Mouse (Mus musculus): ENCODE measurements at regions not wholly inside any gene's neighbourhood (a gene's known extent, or its start where the extent isn't known, plus 50 kb on each side); places are given as distances from the start of the nearest gene placed in this dataset.

GRCm38 (mm10) chr15:62183803-62184202 is 1261.0 kb upstream of the A1bg start:
- Histone ChIP-seq H3K4me3 (replicated peaks; ENCODE audit: low read depth, low read length) (no peak overlapping the region), H3K27me3 (ENCODE audit: insufficient read depth, low read length) (no peaks in the 10 kb centered on the region), H3K27ac (no peak overlapping the region), H3K4me1 (replicated peaks; ENCODE audit: insufficient read depth, low read length) (no peaks in the 10 kb centered on the region), H3K4me2 (ENCODE audit: low read length) (no peak overlapping the region), H3K9me3 (replicated peaks; ENCODE audit: low read length) (no peaks in the 10 kb centered on the region), H3K36me3 (ENCODE audit: insufficient read depth, low read length) (no peaks in the 10 kb centered on the region), H3K9ac (ENCODE audit: low read depth, low read length) (no peak overlapping the region)
- WGBS, result 94% methylated on average over 4 of the region's 4 CpGs
- ATAC-seq (replicated peaks; ENCODE audit: low FRiP score, low read depth) (no peak), DNase-seq (ENCODE audit: low spot score) (no peak)
- no peak for TF ChIP-seq CTCF (IDR thresholded peaks at IDR 0.05; ENCODE audit: low read depth)

- no peaks in the 10 kb centered on the region for H3K4me1 ChIP-seq (replicated peaks; ENCODE audit: insufficient read depth, low read length)
- no peak for ATAC-seq (replicated peaks; ENCODE audit: low FRiP score, low read depth)
- WGBS, result 72% methylated on average over 2 of the region's 2 CpGs
These were observed 1258.7 kb upstream of the A1bg start for GRCm38 (mm10) chr15:62181454-62181910.

GRCm38 (mm10) chr15:62180718-62181117 is 1257.9 kb upstream of the A1bg start:
- H3K27me3 ChIP-seq (ENCODE audit: insufficient read depth, low read length), result no peaks in the 10 kb centered on the region
- no peak overlapping the region for H3K9ac ChIP-seq (ENCODE audit: low read depth, low read length)
- no peaks in the 10 kb centered on the region for H3K36me3 ChIP-seq (ENCODE audit: insufficient read depth, low read length)
- H3K4me1 ChIP-seq (replicated peaks; ENCODE audit: insufficient read depth, low read length), result no peaks in the 10 kb centered on the region
- DNase-seq (ENCODE audit: low spot score), result no peak
- no peak for TF ChIP-seq CTCF (IDR thresholded peaks at IDR 0.05; ENCODE audit: low read depth)
- ATAC-seq (replicated peaks; ENCODE audit: low FRiP score, low read depth), result no peak
- 83% methylated on average over 3 of the region's 3 CpGs for WGBS
- H3K27ac ChIP-seq, result no peak overlapping the region
- no peaks in the 10 kb centered on the region for H3K9me3 ChIP-seq (replicated peaks; ENCODE audit: low read length)
- no peak overlapping the region for H3K4me2 ChIP-seq (ENCODE audit: low read length)
- no peak overlapping the region for H3K4me3 ChIP-seq (replicated peaks; ENCODE audit: low read depth, low read length)

More at GRCm38 (mm10) chr15:62181454-62181910, 1258.7 kb upstream of the A1bg start:
- Histone ChIP-seq H3K9me3 (replicated peaks; ENCODE audit: low read length) (no peaks in the 10 kb centered on the region), H3K27ac (no peak overlapping the region), H3K36me3 (ENCODE audit: insufficient read depth, low read length) (no peaks in the 10 kb centered on the region), H3K4me3 (replicated peaks; ENCODE audit: low read depth, low read length) (no peak overlapping the region), H3K9ac (ENCODE audit: low read depth, low read length) (no peak overlapping the region), H3K27me3 (ENCODE audit: insufficient read depth, low read length) (no peaks in the 10 kb centered on the region), H3K4me2 (ENCODE audit: low read length) (no peak overlapping the region)
- TF ChIP-seq CTCF (IDR thresholded peaks at IDR 0.05; ENCODE audit: low read depth), result no peak
- DNase-seq (ENCODE audit: low spot score), result no peak

GRCm38 (mm10) chr15:62179801-62180200 is 1257.0 kb upstream of the A1bg start:
- no peak overlapping the region for H3K4me3 ChIP-seq (replicated peaks; ENCODE audit: low read depth, low read length)
- no peaks in the 10 kb centered on the region for H3K27me3 ChIP-seq (ENCODE audit: insufficient read depth, low read length)
- no peaks in the 10 kb centered on the region for H3K4me1 ChIP-seq (replicated peaks; ENCODE audit: insufficient read depth, low read length)
- no peaks in the 10 kb centered on the region for H3K9me3 ChIP-seq (replicated peaks; ENCODE audit: low read length)
- no peak overlapping the region for H3K9ac ChIP-seq (ENCODE audit: low read depth, low read length)
- ATAC-seq (replicated peaks; ENCODE audit: low FRiP score, low read depth), result no peak
- H3K36me3 ChIP-seq (ENCODE audit: insufficient read depth, low read length), result no peaks in the 10 kb centered on the region
- TF ChIP-seq CTCF (IDR thresholded peaks at IDR 0.05; ENCODE audit: low read depth), result no peak
- no peak overlapping the region for H3K27ac ChIP-seq
- 81% methylated on average over 2 of the region's 2 CpGs for WGBS
- DNase-seq (ENCODE audit: low spot score), result no peak
- H3K4me2 ChIP-seq (ENCODE audit: low read length), result no peak overlapping the region

- H3K27me3 ChIP-seq (ENCODE audit: insufficient read depth, low read length), result no peaks in the 10 kb centered on the region
- no peak for ATAC-seq (replicated peaks; ENCODE audit: low FRiP score, low read depth)
- H3K27ac ChIP-seq, result no peak overlapping the region
- 38% methylated on average over 6 of the region's 6 CpGs for WGBS
- H3K4me2 ChIP-seq (ENCODE audit: low read length), result no peak overlapping the region
- no peak overlapping the region for H3K4me3 ChIP-seq (replicated peaks; ENCODE audit: low read depth, low read length)
- no peak for DNase-seq (ENCODE audit: low spot score)
- no peak for TF ChIP-seq CTCF (IDR thresholded peaks at IDR 0.05; ENCODE audit: low read depth)
- no peak overlapping the region for H3K9ac ChIP-seq (ENCODE audit: low read depth, low read length)
- H3K36me3 ChIP-seq (ENCODE audit: insufficient read depth, low read length), result no peaks in the 10 kb centered on the region
- no peaks in the 10 kb centered on the region for H3K9me3 ChIP-seq (replicated peaks; ENCODE audit: low read length)
- no peaks in the 10 kb centered on the region for H3K4me1 ChIP-seq (replicated peaks; ENCODE audit: insufficient read depth, low read length)
These were observed 1255.8 kb upstream of the A1bg start for GRCm38 (mm10) chr15:62178568-62178967.

- ATAC-seq (replicated peaks; ENCODE audit: low FRiP score, low read depth), result no peak
- Histone ChIP-seq H3K4me1 (replicated peaks; ENCODE audit: insufficient read depth, low read length) (no peaks in the 10 kb centered on the region), H3K27me3 (ENCODE audit: insufficient read depth, low read length) (no peaks in the 10 kb centered on the region), H3K36me3 (ENCODE audit: insufficient read depth, low read length) (no peaks in the 10 kb centered on the region), H3K4me2 (ENCODE audit: low read length) (no peak overlapping the region), H3K27ac (no peak overlapping the region), H3K9me3 (replicated peaks; ENCODE audit: low read length) (no peaks in the 10 kb centered on the region), H3K4me3 (replicated peaks; ENCODE audit: low read depth, low read length) (no peak overlapping the region), H3K9ac (ENCODE audit: low read depth, low read length) (no peak overlapping the region)
- no peak for DNase-seq (ENCODE audit: low spot score)
- TF ChIP-seq CTCF (IDR thresholded peaks at IDR 0.05; ENCODE audit: low read depth), result no peak
- WGBS, result 83% methylated on average over 9 of the region's 9 CpGs
These were observed 1255.1 kb upstream of the A1bg start for GRCm38 (mm10) chr15:62177768-62178410.

GRCm38 (mm10) chr15:62176076-62176475 is 1253.3 kb upstream of the A1bg start:
- DNase-seq (ENCODE audit: low spot score) (no peak), ATAC-seq (replicated peaks; ENCODE audit: low FRiP score, low read depth) (no peak)
- Histone ChIP-seq H3K27me3 (ENCODE audit: insufficient read depth, low read length) (no peaks in the 10 kb centered on the region), H3K9me3 (replicated peaks; ENCODE audit: low read length) (no peaks in the 10 kb centered on the region), H3K4me3 (replicated peaks; ENCODE audit: low read depth, low read length) (no peak overlapping the region), H3K9ac (ENCODE audit: low read depth, low read length) (no peak overlapping the region), H3K36me3 (ENCODE audit: insufficient read depth, low read length) (no peaks in the 10 kb centered on the region), H3K4me1 (replicated peaks; ENCODE audit: insufficient read depth, low read length) (no peaks in the 10 kb centered on the region), H3K4me2 (ENCODE audit: low read length) (no peak overlapping the region), H3K27ac (no peak overlapping the region)
- no peak for TF ChIP-seq CTCF (IDR thresholded peaks at IDR 0.05; ENCODE audit: low read depth)
- WGBS, result 76% methylated on average over 2 of the region's 2 CpGs
